Mouse (Mus musculus): ENCODE data around the gene Cnih1. TPM values are rescaled to one million over a fixed set of nuclear protein-coding genes. Genes with fewer than 3 reads are reported as not detected.
"Not testable (repeated sequence)": the region's sequence is repeated elsewhere in the genome, so short reads cannot be mapped to it uniquely, and the experiment has no call there.

Cnih1 gene
- total RNA-seq, 2 experiments from 2014 or later = 54.7 to 55.2 TPM

DNA sequence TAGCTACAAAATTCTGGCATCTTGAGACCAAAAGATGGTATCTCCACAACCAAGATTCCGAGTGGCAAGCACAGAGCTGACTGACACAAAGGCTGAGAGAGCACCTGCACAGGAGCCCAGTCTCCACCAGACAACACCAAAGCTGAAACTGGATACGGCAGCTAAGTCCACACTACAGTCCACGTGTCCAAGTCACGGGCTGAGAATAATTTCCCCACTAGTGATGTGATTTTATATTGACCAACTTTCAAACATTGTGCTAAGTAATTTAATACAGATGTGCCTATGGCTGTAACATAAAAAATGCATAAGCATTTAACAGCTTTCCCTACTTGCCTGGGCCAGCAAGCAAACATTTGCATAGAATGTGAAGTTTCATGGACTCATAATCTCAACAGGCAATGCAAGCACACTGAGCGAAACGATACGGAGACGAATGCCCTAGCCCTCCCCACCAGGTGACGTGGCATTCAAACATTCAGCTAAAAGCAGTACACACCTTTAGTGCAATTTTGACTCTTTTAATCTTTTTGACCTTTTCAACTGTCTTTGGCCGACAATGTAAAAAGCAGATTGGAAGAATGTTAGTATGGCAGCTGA is 4.8 kb downstream of the Cnih1 start:
- intact Hi-C loops (cut with DNase I) = no loop called here
- H3K4me3 ChIP-seq = no peak overlapping the region
- H3K27ac ChIP-seq = no peak overlapping the region
- no peak for DNase-seq
- TF ChIP-seq CTCF (IDR thresholded peaks at IDR 0.05) = no peak

GRCm38 (mm10) chr14:46782187-46782828 is 5.9 kb downstream of the Cnih1 start:
- H3K4me3 ChIP-seq = no peak overlapping the region
- TF ChIP-seq CTCF (IDR thresholded peaks at IDR 0.05) = no peak
- intact Hi-C loops (cut with DNase I) = no loop called here
- DNase-seq = no peak
- H3K27ac ChIP-seq = no peak overlapping the region

- DNase-seq = no peak
- no peak overlapping the region for H3K4me3 ChIP-seq
- no peak overlapping the region for H3K27ac ChIP-seq
- intact Hi-C loops (cut with DNase I) = no loop called here
- no peak for TF ChIP-seq CTCF (IDR thresholded peaks at IDR 0.05)
Observed at GRCm38 (mm10) chr14:46781086-46781485, 7.1 kb downstream of the Cnih1 start.

DNA sequence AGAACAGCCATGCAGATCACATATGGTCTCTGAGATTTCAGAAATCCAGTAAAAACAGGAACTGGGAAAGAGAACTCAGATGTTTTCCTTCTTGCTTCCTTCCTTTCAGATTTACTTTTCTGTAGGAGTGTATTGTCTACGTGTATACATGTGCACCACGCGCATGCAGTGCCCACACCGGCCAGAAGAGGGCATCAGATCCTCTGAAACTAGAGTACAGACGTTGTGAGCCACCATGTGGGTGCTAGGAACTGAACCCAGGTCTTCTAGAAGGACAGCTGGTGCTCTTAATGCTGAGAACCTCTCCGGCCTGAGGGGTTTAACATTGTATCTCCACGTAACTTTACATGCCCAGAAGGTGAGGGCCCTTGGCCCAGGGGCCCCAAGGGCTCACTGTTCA is 9.0 kb downstream of the Cnih1 start:
- Histone ChIP-seq H3K27ac (no peak overlapping the region), H3K4me3 (no peak overlapping the region)
- intact Hi-C loops (cut with DNase I) = no loop called here
- TF ChIP-seq CTCF (IDR thresholded peaks at IDR 0.05) = peak; percentile 37; the same call in 1 of the 2 replicates
- DNase-seq = no peak

DNA sequence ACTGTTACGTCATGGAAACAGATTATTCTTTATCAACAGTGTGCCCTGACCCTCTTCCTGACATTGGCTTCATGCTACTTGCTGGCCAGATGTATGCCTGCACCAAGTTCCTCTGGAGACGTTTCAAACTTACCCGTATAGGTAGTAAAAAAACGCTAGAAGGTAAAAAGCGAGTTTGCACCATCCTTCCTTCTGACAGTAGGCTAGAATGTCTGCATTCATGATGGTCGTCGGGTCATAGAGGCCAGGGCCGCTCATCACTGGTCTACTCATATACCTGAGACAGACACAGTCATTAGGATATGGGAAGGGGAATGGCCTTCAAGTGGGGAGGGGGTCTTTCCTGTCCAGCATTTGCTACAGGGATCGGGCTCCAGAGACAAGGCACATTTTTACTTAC is 9.5 kb downstream of the Cnih1 start:
- intact Hi-C loops (cut with DNase I) = no loop called here
- no peak for DNase-seq
- H3K4me3 ChIP-seq = no peak overlapping the region
- no peak overlapping the region for H3K27ac ChIP-seq
- TF ChIP-seq CTCF (IDR thresholded peaks at IDR 0.05) = no peak

- TF ChIP-seq CTCF (IDR thresholded peaks at IDR 0.05) = no peak
- H3K27ac ChIP-seq = no peak overlapping the region
- intact Hi-C loops (cut with DNase I) = no loop called here
- H3K4me3 ChIP-seq = no peak overlapping the region
- DNase-seq = no peak
Observed at GRCm38 (mm10) chr14:46770036-46770435, 18.2 kb downstream of the Cnih1 start.

DNA sequence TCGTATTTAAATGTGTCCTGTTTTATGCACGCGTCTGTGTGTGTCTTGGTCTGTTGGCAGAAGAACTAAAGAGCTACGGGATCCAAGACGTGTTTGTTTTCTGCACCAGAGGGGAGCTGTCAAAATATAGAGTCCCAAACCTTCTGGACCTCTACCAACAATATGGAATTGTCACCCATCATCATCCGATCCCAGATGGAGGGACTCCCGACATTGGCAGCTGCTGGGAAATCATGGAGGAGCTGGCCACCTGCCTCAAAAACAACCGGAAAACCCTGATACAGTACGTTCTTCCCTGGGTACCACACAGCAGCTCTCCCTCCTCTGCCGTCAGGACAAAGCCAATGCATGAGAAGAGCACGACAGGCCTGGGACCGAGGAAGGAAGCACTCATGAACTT is 21.1 kb downstream of the Cnih1 start:
- Histone ChIP-seq H3K27ac (no peak overlapping the region), H3K4me3 (no peak overlapping the region)
- no peak for DNase-seq
- intact Hi-C loops (cut with DNase I) = no loop called here
- TF ChIP-seq CTCF (IDR thresholded peaks at IDR 0.05) = no peak

DNA sequence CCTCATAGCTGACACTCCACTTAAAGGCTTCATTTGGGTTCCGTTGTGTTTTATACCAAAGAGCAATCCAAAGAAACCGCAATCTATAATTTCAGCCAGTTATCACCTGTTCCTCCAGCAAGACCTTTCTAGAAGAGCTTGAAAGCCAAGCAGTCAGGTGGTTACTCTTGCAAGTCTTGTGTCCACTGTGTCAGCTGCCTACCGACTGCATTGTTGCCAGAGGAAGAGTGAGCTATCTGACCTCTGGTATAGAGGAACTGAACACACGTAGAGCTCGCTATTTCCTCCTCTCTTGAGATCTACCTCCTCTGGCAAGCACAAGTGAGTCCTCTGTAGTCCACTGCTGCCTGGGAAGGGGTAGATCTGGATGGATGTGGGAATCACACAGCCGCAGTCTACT is 27.0 kb downstream of the Cnih1 start:
- Histone ChIP-seq H3K4me3 (peak overlapping the region; percentile 92), H3K27ac (no peak overlapping the region)
- intact Hi-C loops (cut with DNase I) = no loop called here
- no peak for DNase-seq
- no peak for TF ChIP-seq CTCF (IDR thresholded peaks at IDR 0.05)

GRCm38 (mm10) chr14:46760355-46761029 is 27.7 kb downstream of the Cnih1 start, which contains the start of gene Cdkn3:
Gene Cdkn3, plus strand, starts transcription at chr14:46760541.
- no peak for TF ChIP-seq CTCF (IDR thresholded peaks at IDR 0.05)
- peak within 1 kb of the TSS; percentile 92 for H3K4me3 ChIP-seq
- DNase-seq = peak; percentile 94
- intact Hi-C loops (cut with DNase I) = no loop called here
- H3K27ac ChIP-seq = peak within 1 kb of the TSS; percentile 40

DNA sequence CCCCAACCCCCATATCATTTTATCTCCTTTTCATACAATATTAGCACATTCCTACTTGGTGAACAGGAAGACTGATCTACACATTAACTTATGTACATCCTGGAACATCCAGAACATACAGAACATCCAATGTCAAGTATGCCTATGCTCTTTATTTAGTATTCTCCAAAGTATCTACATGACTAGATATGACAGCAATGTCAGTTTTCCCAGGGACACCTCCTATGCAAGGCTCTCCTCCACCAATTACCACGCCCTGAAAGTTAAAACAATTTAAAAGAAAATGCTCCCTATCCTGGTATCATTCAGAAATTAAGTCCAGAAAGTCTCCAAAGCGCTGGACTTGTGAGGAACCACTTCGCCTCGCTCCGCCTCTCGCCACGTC is 28.2 kb downstream of the Cnih1 start:
- DNase-seq = no peak
- Histone ChIP-seq H3K27ac (no peak overlapping the region), H3K4me3 (peak overlapping the region; percentile 92)
- intact Hi-C loops (cut with DNase I) = no loop called here
- TF ChIP-seq CTCF (IDR thresholded peaks at IDR 0.05) = no peak

DNA sequence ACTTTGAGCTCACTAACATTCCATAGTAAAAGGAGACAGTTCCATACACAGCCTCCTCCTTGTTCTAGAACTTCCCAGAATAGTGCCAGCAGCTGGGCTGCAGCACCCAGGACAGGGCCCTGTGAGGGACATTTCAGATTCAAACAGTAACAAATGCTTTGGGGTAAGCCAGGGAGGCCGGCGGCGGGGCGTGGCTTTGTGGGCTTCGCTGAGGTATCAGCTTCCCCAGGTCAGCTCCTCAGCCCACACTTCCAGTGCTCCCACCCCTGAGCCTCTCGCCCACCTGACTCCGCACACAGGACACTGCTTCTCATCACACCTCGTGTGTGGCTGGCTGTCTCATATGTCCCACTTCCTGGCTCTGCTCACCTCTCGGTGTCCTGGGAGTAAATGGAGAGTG is 30.5 kb downstream of the Cnih1 start:
- H3K4me3 ChIP-seq = no peak overlapping the region

GRCm38 (mm10) chr14:46755851-46756250 is 32.4 kb downstream of the Cnih1 start:
- intact Hi-C loops (cut with DNase I) = no loop called here
- TF ChIP-seq CTCF (IDR thresholded peaks at IDR 0.05) = no peak
- Histone ChIP-seq H3K4me3 (no peak overlapping the region), H3K27ac (no peak overlapping the region)
- DNase-seq = no peak

More for the DNA sequence above, 30.5 kb downstream of the Cnih1 start:
- intact Hi-C loops (cut with DNase I) = no loop called here
- no peak for TF ChIP-seq CTCF (IDR thresholded peaks at IDR 0.05)
- no peak for DNase-seq
- no peak overlapping the region for H3K27ac ChIP-seq

- DNase-seq; intact Hi-C loops (cut with DNase I): not testable (repeated sequence)
Observed at GRCm38 (mm10) chr14:46754371-46754770, 33.8 kb downstream of the Cnih1 start.

More at GRCm38 (mm10) chr14:46754371-46754770, 33.8 kb downstream of the Cnih1 start:
- H3K4me3 ChIP-seq, H3K27ac ChIP-seq: not testable (repeated sequence)

Measured in gastrocnemius, adult 2 months (tissue).